Mouse (Mus musculus) midbrain, embryonic 10.5 days (tissue): Measurements from ENCODE around the gene Trim10. TPM values are rescaled to one million over a fixed set of nuclear protein-coding genes. Genes with fewer than 3 reads are reported as not detected.
"Not testable (repeated sequence)": the region's sequence is repeated elsewhere in the genome, so short reads cannot be mapped to it uniquely, and the experiment has no call there.

Source experiments
- DNase-seq: peaks from one replicate; pipeline ENCODE4 v3.0.0-alpha.2; 2017; ENCODE audit warnings: low spot score
- H3K27ac ChIP-seq: fragments of 300-500 bp; sonication (generic); replicated peaks from 2 replicates; pipeline ENCODE4 v1.5.1; 2016; ENCODE audit warnings: mild to moderate bottlenecking
- H3K27me3 ChIP-seq: fragments of 300-500 bp; sonication (generic); 2 replicates; pipeline ENCODE4 v1.6.1; 2016; ENCODE audit warnings: low read depth, mild to moderate bottlenecking; ENCODE audit not compliant: poor library complexity, severe bottlenecking
- H3K36me3 ChIP-seq: fragments of 300-500 bp; sonication (generic); 2 replicates; pipeline ENCODE4 v1.6.1; 2016; ENCODE audit warnings: mild to moderate bottlenecking, moderate library complexity
- H3K4me1 ChIP-seq: fragments of 300-500 bp; sonication (generic); 2 replicates; pipeline ENCODE4 v1.6.1; 2016
- H3K4me3 ChIP-seq: fragments of 300-500 bp; sonication (generic); 2 replicates; pipeline ENCODE4 v1.5.1; 2016; ENCODE audit warnings: mild to moderate bottlenecking, moderate library complexity
- H3K9me3 ChIP-seq: fragments of 300-500 bp; sonication (generic); replicated peaks from 2 replicates; pipeline ENCODE4 v1.6.1; 2016; ENCODE audit warnings: mild to moderate bottlenecking
- WGBS: fragments of 180-500 bp; shearing (Covaris S2); methylation state at CpG from one replicate; pipeline ENCODE4 v1.1.7; 2016; 5-methylcytosine and 5-hydroxymethylcytosine counted together
- polyA plus RNA-seq: library from polyadenylated mRNA; unstranded; fragments of >200 nt; fragmentation: Nextera tagmentation; extraction: Ambion mirVana; gene quantifications from 2 replicates; pipeline ENCODE4 v1.2.1, GENCODE M21; 2016

Trim10 gene
- 6.2 and 7.4 TPM in 2 replicates for polyA plus RNA-seq

GRCm38 (mm10) chr17:36869284-36869954, at the start of gene Trim10:
Trim10 (plus strand) TSS chr17:36869574.
- no peaks in the 10 kb centered on the region for H3K9me3 ChIP-seq
- no peaks in the 10 kb centered on the region for H3K36me3 ChIP-seq
- H3K27me3 ChIP-seq = peaks cover 21% of the 10 kb centered on the region
- 84% methylated on average over 4 of the region's 4 CpGs for WGBS
- H3K4me1 ChIP-seq = peaks cover 11% of the 10 kb centered on the region
- peak within 1 kb of the TSS; percentile 23 for H3K4me3 ChIP-seq
- 0 out of 2 replicates have a peak within 1 kb of the TSS, but pooled peaks have one; percentile 19 for H3K27ac ChIP-seq
- no peak for DNase-seq

DNA sequence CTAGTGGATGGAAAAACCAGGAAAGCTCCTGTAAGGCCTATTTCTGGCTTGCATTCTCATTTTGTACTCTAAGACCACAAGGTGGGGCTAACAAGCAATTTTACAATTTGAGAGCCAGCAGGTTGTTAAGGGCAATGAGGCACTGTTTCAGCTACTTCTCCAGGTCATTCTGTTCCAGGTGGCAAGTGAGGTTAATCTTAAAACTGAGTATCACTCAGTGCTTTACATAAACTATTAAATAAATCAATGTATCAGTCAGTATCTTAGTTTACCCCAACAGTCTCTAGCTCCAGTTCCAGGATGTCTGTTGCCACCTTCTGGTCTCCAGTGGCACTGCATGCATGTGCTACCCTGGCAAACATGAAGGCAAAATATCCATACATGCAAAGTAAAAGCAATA, 45.4 kb upstream of the Trim10 start:
- Histone ChIP-seq H3K27me3 (no peaks in the 10 kb centered on the region), H3K27ac (no peak overlapping the region), H3K36me3 (no peaks in the 10 kb centered on the region), H3K4me3 (no peak overlapping the region), H3K4me1 (no peaks in the 10 kb centered on the region), H3K9me3 (no peaks in the 10 kb centered on the region)
- peak; percentile 42 for DNase-seq

DNA sequence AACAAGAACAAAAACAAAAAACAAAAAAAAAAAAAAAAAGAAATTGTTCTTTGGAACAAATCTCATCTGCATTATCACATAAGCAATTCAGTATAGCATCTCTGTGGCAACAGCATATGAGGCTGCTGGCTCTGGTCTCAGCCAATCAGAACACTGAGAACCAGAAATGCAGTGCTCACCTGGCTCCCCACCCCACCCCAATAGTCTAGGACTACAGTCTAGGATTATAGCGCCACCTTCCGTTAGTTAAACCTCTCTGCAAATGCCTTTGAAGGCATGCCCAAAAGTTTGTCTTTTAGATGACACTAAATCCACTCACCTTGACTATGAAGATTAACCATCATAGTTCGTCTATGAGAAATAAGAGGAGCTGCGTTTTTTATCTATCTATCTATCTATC, 43.8 kb upstream of the Trim10 start:
- no peaks in the 10 kb centered on the region for H3K4me1 ChIP-seq
- DNase-seq = peak; percentile 8
- WGBS = 30% methylated on average over 4 of the region's 4 CpGs
- H3K27me3 ChIP-seq = no peaks in the 10 kb centered on the region
- H3K4me3 ChIP-seq = no peak overlapping the region
- H3K36me3 ChIP-seq = no peaks in the 10 kb centered on the region
- H3K27ac ChIP-seq = no peak overlapping the region
- no peaks in the 10 kb centered on the region for H3K9me3 ChIP-seq

- not testable (repeated sequence) for H3K27ac ChIP-seq, H3K27me3 ChIP-seq, H3K4me3 ChIP-seq, H3K9me3 ChIP-seq, H3K4me1 ChIP-seq, H3K36me3 ChIP-seq
- DNase-seq = peak; percentile 46
- WGBS = 15% methylated on average over 5 of the region's 5 CpGs
Observed at GRCm38 (mm10) chr17:36826002-36826401, 43.4 kb upstream of the Trim10 start.

DNA sequence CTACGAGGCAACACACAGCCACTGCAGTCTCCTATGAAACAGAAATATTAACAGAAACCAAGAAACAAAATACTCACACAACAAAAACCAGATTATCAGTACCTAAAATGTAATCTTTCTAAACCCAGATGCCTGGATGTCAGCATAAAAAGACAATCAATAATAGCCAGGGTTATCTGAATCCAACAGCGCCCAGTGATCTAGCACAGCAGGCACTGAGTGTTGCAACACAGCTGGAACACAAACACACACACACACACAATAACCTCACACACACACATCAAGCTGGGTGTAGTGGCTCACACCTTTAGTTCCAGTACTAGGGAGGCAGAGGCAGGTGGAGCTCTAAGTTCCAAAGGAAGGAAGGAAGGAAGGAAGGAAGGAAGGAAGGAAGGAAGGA, 40.9 kb upstream of the Trim10 start:
- Histone ChIP-seq H3K4me1 (no peaks in the 10 kb centered on the region), H3K9me3 (no peaks in the 10 kb centered on the region), H3K27me3 (no peaks in the 10 kb centered on the region), H3K4me3 (no peak overlapping the region), H3K27ac (no peak overlapping the region), H3K36me3 (no peaks in the 10 kb centered on the region)
- WGBS = 92% methylated on average over 2 of the region's 2 CpGs
- DNase-seq = no peak

DNA sequence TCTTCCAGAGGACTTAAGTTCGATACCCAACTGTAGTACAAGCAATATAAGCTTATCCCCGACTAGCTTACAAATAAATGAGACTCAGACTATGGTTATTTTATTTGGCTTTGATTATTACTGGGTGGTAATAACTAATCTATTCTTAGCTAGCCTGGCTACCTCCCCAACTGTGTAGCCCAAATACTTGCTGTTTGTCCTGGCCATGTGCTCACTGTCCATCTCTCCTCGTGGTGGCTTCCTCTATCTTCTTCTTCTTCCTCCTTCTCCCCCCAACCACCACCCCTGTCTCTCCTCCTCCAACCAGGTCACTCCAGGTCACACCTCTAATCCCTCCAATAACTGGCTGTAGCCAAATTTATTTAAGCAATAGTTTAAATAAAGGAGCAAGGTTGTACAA, 38.9 kb upstream of the Trim10 start:
- no peaks in the 10 kb centered on the region for H3K4me1 ChIP-seq
- H3K36me3 ChIP-seq = no peaks in the 10 kb centered on the region
- no peak overlapping the region for H3K4me3 ChIP-seq
- H3K27ac ChIP-seq = no peak overlapping the region
- DNase-seq = no peak
- WGBS = 84% methylated on average over 3 of the region's 3 CpGs
- no peaks in the 10 kb centered on the region for H3K27me3 ChIP-seq
- no peaks in the 10 kb centered on the region for H3K9me3 ChIP-seq

DNA sequence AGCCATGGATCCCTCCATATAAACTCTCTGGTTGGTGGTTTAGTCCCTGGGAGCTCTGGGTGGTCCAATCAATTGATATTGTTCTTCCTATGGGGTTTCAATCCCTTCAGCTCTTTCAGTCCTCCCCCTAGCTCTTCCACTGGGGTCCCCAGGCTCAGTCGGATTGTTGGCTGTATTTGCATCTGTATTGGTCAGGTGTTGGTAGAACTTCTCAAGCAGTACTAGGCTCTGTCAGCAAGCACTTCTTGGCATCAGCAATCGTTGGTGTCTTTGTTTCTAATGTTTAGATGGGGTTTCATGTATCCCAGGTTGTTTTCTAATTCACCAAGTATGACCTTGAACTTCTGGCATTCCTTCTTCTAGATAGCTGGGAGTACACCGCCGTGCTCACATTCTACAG, 36.7 kb upstream of the Trim10 start:
- Histone ChIP-seq H3K4me3 (no peak overlapping the region), H3K27me3 (no peaks in the 10 kb centered on the region), H3K4me1 (peaks cover 11% of the 10 kb centered on the region), H3K36me3 (no peaks in the 10 kb centered on the region), H3K27ac (no peak overlapping the region), H3K9me3 (no peaks in the 10 kb centered on the region)
- WGBS = 61% methylated on average over 4 of the region's 4 CpGs
- DNase-seq = no peak

DNA sequence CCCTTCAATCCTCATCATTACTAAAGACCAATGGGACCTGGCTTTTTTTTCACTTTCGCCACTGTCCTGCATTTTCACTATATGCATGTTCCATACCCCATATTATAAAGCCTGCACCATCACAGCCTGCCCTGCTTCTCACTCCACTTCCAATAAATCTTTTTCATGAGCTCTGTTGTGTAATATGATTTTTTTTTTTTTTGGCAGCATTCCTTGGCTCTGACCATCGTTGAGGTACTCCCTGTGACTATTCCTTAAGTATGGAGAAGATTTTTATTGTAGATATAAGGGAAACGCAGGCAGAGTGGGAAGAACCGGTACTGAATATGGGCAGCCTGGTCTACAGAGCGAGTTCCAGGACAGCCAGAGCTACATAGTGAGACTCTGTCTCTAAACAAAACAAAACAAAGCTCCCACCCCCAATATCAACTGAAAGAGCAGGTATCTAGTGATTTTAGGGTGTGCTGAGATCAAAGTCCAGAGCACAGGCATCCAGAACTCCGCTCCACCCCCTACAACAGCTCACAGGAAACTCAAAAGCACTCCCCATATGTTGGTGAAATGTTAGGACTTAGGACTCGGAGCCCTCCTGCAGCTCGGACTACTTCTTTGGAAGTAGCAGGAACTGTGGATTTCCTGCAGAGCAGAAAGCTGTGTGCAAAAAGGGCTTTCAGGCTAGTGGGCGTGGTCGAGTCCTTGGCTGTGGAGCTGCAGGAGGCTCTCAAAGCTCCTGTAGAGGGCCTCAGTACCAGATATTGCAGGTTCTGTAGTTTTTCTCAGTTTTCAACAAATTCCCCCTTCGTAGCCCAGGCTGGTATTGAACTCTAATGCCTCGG, 33.6 kb upstream of the Trim10 start:
- no peaks in the 10 kb centered on the region for H3K9me3 ChIP-seq
- H3K27me3 ChIP-seq = no peaks in the 10 kb centered on the region
- peak overlapping the region; percentile 76 for H3K4me3 ChIP-seq
- H3K36me3 ChIP-seq = 0 out of 2 replicates have a peak, but pooled peaks cover 4% of the 10 kb centered on the region
- peak; percentile 52 for DNase-seq
- 32% methylated on average over 12 of the region's 12 CpGs for WGBS
- peak overlapping the region; percentile 95; the same call in 1 of the 2 replicates for H3K27ac ChIP-seq
- H3K4me1 ChIP-seq = peaks cover 16% of the 10 kb centered on the region

GRCm38 (mm10) chr17:36836427-36836812, 33.0 kb upstream of the Trim10 start:
- Histone ChIP-seq H3K4me1 (peaks cover 16% of the 10 kb centered on the region), H3K4me3 (peak overlapping the region; percentile 76), H3K36me3 (0 out of 2 replicates have a peak, but pooled peaks cover 4% of the 10 kb centered on the region), H3K27ac (peak overlapping the region; percentile 95), H3K9me3 (no peaks in the 10 kb centered on the region), H3K27me3 (no peaks in the 10 kb centered on the region)
- WGBS = 24% methylated on average over 3 of the region's 3 CpGs
- DNase-seq = no peak

DNA sequence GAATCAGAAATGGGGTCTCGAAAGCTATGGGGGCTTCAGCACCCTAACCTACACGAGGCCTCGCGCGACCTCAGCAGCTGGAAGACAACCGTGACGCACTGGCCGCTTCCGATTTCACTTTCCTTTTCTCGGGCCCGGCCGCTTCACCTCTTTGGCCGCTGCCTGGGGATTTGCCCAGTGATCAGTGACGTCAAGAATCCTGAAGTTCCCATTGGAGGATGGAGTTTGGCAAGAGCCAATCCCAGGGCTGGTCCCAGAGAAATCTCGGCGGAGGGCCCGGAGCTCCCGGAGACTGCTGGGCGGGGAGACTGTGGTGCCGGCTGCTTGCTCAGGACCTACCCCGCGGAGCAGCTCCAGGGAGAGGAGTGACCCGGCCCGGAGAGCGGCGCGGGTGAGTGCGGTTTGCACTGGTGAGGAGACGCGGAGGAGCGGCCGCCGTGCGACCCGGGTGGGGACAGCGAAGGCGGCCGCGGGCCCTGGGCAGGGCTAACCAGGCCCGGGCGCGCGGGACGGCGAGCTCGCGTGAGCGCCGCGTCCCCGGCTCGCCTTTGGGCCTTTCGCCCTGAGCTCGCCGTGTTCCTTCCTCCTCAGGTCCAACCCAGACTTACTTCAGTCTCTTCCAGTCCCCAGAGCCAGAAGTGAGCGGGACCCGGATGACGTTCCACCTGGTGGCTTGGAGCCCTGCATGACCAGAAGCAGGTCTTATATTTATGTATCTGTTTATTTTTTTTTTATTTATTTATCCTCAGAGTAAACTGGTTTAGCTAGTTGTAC, 32.3 kb upstream of the Trim10 start, which contains the start of gene Trim26:
Trim26 (plus strand) TSS at position 261 of the 774 bp plus-strand sequence.
- 0 out of 2 replicates have a peak, but pooled peaks cover 4% of the 10 kb centered on the region for H3K36me3 ChIP-seq
- no peaks in the 10 kb centered on the region for H3K9me3 ChIP-seq
- peak within 1 kb of the TSS; percentile 95 for H3K27ac ChIP-seq
- H3K4me3 ChIP-seq = peak within 1 kb of the TSS; percentile 76
- peaks cover 16% of the 10 kb centered on the region for H3K4me1 ChIP-seq
- no peaks in the 10 kb centered on the region for H3K27me3 ChIP-seq
- DNase-seq = peak; percentile 97
- under 1% methylated on average over 58 of the region's 58 CpGs for WGBS

DNA sequence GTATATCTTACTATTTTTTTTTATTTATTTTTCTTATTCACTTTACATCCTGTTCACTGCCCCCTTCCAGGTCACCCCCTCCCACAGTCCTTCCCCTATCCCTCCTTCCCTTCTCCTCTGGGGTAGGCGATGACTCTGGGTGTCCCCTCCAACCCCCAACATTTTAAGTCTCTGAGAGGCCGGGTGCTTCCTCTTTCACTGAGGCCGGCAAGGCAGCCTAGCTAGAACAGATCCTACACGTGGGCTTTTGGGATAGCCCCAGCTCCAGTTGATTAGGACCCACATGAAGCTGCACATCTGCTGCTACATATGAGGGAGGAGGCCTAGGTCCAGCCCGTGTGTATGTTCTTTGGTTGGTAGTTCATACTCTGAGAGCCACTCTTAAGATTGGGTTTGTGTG, 30.4 kb upstream of the Trim10 start:
- 0 out of 2 replicates have a peak, but pooled peaks cover 4% of the 10 kb centered on the region for H3K36me3 ChIP-seq
- H3K27me3 ChIP-seq = no peaks in the 10 kb centered on the region
- H3K4me1 ChIP-seq = peaks cover 16% of the 10 kb centered on the region
- no peak for DNase-seq
- 84% methylated on average over 5 of the region's 5 CpGs for WGBS
- H3K4me3 ChIP-seq = no peak overlapping the region
- H3K27ac ChIP-seq = no peak overlapping the region
- no peaks in the 10 kb centered on the region for H3K9me3 ChIP-seq

DNA sequence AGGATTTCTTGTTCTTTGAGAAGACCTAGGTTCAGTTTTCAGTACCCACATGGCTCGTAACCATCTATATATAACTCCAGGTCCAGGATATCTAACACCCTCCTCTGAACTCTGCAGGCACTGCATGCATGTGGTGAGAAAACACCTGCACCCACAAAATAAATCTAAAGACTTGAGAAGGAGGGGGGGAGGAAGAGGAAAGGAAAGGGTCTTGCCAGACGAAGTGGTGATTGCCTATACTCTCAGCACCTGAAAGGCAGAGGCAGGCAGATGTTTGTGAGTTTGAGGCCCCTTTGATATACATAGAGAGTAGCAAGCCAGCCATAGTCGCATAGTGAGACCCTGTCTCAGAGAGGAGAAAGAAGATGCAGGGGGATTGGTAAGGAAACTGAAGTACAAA, 29.4 kb upstream of the Trim10 start:
- Histone ChIP-seq H3K27ac (no peak overlapping the region), H3K27me3 (no peaks in the 10 kb centered on the region), H3K4me3 (no peak overlapping the region), H3K36me3 (0 out of 2 replicates have a peak, but pooled peaks cover 4% of the 10 kb centered on the region), H3K4me1 (peaks cover 16% of the 10 kb centered on the region), H3K9me3 (no peaks in the 10 kb centered on the region)
- 87% methylated on average over 3 of the region's 3 CpGs for WGBS
- DNase-seq = no peak
